14 mouse cellular contexts compared by ENCODE assay signal in genomic region chr10:118643622-118644021, GRCm38 (mm10).
DNase-seq lines count a peak whose midpoint lies in the region; ATAC-seq lines count a peak whose summit lies in the region.
"Had no signal": no experiment of that assay in that cellular context is flagged by ENCODE, and none has a peak within 500 bp of the region (broad histone marks: within the 10 kb centered on the region; RNA-seq: fewer than 3 reads in every experiment).

No protein-coding gene starts in this region.

- peak; percentile 41 for DNase-seq in layer of hippocampus, adult 11-12 months (ENCODE audit: low spot score)
- no peak for DNase-seq in layer of hippocampus, postnatal 36 days
- peak; percentile 20 to 40 for DNase-seq in right cerebral cortex, adult 2 months (ENCODE audit: low spot score in 2 of 2)
- DNase-seq in right cerebral cortex, postnatal 25 days: no peak
- DNase-seq in cerebellum, adult 9-11 months: no peak
- DNase-seq in gastrocnemius, postnatal 36 days: no peak
- DNase-seq: cerebellum, postnatal 14 days; kidney, postnatal 14 days; thymus, postnatal 14 days had no signal

- ATAC-seq in common myeloid progenitor, adult 5-6 weeks (replicated peaks; ENCODE audit: low read depth, poor library complexity, severe bottlenecking): 0 out of 2 replicates have a peak, but pooled peaks have one; percentile 42
- ATAC-seq in neutrophil, adult 5-6 weeks (ENCODE audit: extremely low read depth, insufficient number of reproducible peaks, low FRiP score, poor library complexity, severe bottlenecking): peak; percentile 44; the same call in 1 of the 2 replicates
- ATAC-seq: intestine, embryonic 16.5 days; midbrain, embryonic 16.5 days; Patski had no signal

- intact Hi-C loops in gastrocnemius, postnatal 36 days (cut with DNase I): loop anchor here (5.0 kb wide), 2 partner anchors 69 to 224 kb away; no protein-coding TSS in a partner anchor

Comparison
In these comparisons a context has a peak if more than half of its experiments do, and no peak if none do; other contexts are left out.
1. DNase-seq: peak in layer of hippocampus, adult 11-12 months (single experiment) and right cerebral cortex, adult 2 months (2 of 2); none in layer of hippocampus, postnatal 36 days (0 of 2), right cerebral cortex, postnatal 25 days (single experiment), cerebellum, adult 9-11 months (single experiment) and gastrocnemius, postnatal 36 days (0 of 2).